Mouse (Mus musculus) stomach, postnatal 0 days (tissue): ENCODE results near the gene 2010003K11Rik. TPM values are rescaled to one million over a fixed set of nuclear protein-coding genes. Genes with fewer than 3 reads are reported as not detected.

Experiments used
- ATAC-seq: fragments of 200-750 bp; cut with Nextera tagmentation; 2 replicates; pipeline ENCODE4 v1.8.0; 2017; ENCODE audit not compliant: low FRiP score, low TSS enrichment
- DNase-seq: peaks from one replicate; pipeline ENCODE4 v3.0.0-alpha.2; 2016; ENCODE audit warnings: low spot score
- H3K27ac ChIP-seq: fragments of 300-500 bp; sonication (generic); replicated peaks from 2 replicates; pipeline ENCODE4 v1.5.1; 2014; ENCODE audit warnings: mild to moderate bottlenecking, control low read depth
- H3K27me3 ChIP-seq: fragments of 300-500 bp; sonication (generic); 2 replicates; pipeline ENCODE4 v1.6.1; 2014; ENCODE audit warnings: low read length; ENCODE audit not compliant: control insufficient read depth, insufficient read depth
- H3K36me3 ChIP-seq: fragments of 300-500 bp; sonication (generic); 2 replicates; pipeline ENCODE4 v1.6.1; 2014; ENCODE audit warnings: low read length, mixed read lengths; ENCODE audit not compliant: control insufficient read depth, insufficient read depth
- H3K4me1 ChIP-seq: fragments of 300-500 bp; sonication (generic); replicated peaks from 2 replicates; pipeline ENCODE4 v1.6.1; 2014; ENCODE audit warnings: antibody characterized with exemption; ENCODE audit not compliant: control insufficient read depth, insufficient read depth
- H3K4me2 ChIP-seq: fragments of 300-500 bp; sonication (generic); replicated peaks from 2 replicates; pipeline ENCODE4 v1.6.1; 2014; ENCODE audit warnings: low read depth, mild to moderate bottlenecking, control low read depth, moderate library complexity
- H3K4me3 ChIP-seq: fragments of 300-500 bp; sonication (generic); 2 replicates; pipeline ENCODE4 v1.5.1; 2014; ENCODE audit warnings: low read depth, low read length, control low read depth
- H3K9ac ChIP-seq: fragments of 300-500 bp; sonication (generic); 2 replicates; pipeline ENCODE4 v1.6.1; 2014; ENCODE audit warnings: mild to moderate bottlenecking, low read length, control low read depth, mixed read lengths
- H3K9me3 ChIP-seq: fragments of 300-500 bp; sonication (generic); 2 replicates; pipeline ENCODE4 v1.6.1; 2016; ENCODE audit warnings: low read length; ENCODE audit not compliant: control insufficient read depth
- CTCF ChIP-seq: IDR thresholded peaks from 2 replicates; pipeline ENCODE4 v1.5.1; 2016; ENCODE audit warnings: antibody characterized with exemption, low read depth, mild to moderate bottlenecking, moderate library complexity
- EP300 ChIP-seq: optimal IDR thresholded peaks from 2 replicates; pipeline ENCODE3; 2016; ENCODE audit warnings: antibody characterized with exemption
- WGBS: fragments of 180-500 bp; shearing (Covaris S2); extraction: QIAGEN DNeasy Blood & Tissue Kit; methylation state at CpG from one replicate; pipeline ENCODE4 v1.1.7; 2014; 5-methylcytosine and 5-hydroxymethylcytosine counted together
- polyA plus RNA-seq: library from polyadenylated mRNA; unstranded; fragments of >200 nt; fragmentation: Nextera tagmentation; extraction: Ambion mirVana; gene quantifications from 2 replicates; pipeline ENCODE4 v1.2.1, GENCODE M21; 2015

The 2010003K11Rik gene
- 0.74 and 1.5 TPM in 2 replicates for polyA plus RNA-seq

GRCm38 (mm10) chr19:4498062-4498933 lies at the start of gene 2010003K11Rik:
Gene 2010003K11Rik, minus strand, starts transcription at chr19:4498583.
- no peaks in the 10 kb centered on the region for H3K36me3 ChIP-seq
- TF ChIP-seq CTCF (no peak), EP300 (no peak)
- ATAC-seq (peak; percentile 14; the same call in 1 of the 2 replicates), DNase-seq (no peak)
- peak within 1 kb of the TSS; percentile 76 for H3K27ac ChIP-seq
- H3K4me1 ChIP-seq = no peaks in the 10 kb centered on the region
- 61% methylated on average over 16 of the region's 16 CpGs for WGBS
- H3K9me3 ChIP-seq = no peaks in the 10 kb centered on the region
- H3K4me2 ChIP-seq = no peak within 1 kb of the TSS
- H3K27me3 ChIP-seq = no peaks in the 10 kb centered on the region
- H3K9ac ChIP-seq = no peak within 1 kb of the TSS
- no peak within 1 kb of the TSS for H3K4me3 ChIP-seq

- ATAC-seq (no peak), DNase-seq (no peak)
- no peaks in the 10 kb centered on the region for H3K4me1 ChIP-seq
- no peaks in the 10 kb centered on the region for H3K9me3 ChIP-seq
- no peak overlapping the region for H3K9ac ChIP-seq
- H3K27me3 ChIP-seq = no peaks in the 10 kb centered on the region
- no peak overlapping the region for H3K4me2 ChIP-seq
- WGBS = 79% methylated on average over 6 of the region's 6 CpGs
- H3K27ac ChIP-seq = no peak overlapping the region
- no peak for TF ChIP-seq EP300
- TF ChIP-seq CTCF = no peak
- no peaks in the 10 kb centered on the region for H3K36me3 ChIP-seq
- no peak overlapping the region for H3K4me3 ChIP-seq
Measured at GRCm38 (mm10) chr19:4547801-4548200, 49.4 kb upstream of the 2010003K11Rik start.

DNA sequence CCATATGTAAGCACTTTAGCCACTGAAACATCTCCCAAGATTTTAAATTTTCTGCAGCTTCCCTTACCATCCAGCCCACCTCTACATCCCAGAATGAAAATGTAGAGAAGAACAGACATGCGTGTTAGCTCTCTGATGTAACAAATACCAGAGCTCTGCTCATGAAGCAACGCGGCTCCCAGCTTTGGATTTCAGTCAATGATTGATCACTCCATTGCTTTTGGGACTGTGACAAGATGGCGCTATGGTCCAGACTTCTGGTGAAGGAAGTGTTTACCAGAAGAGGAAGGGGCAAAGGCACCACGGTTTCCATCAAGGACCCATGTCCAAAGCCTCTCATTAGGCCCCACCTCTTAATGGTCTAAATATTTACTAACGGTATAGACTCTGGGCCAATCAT lies 47.5 kb upstream of the 2010003K11Rik start:
- Histone ChIP-seq H3K36me3 (no peaks in the 10 kb centered on the region), H3K4me3 (no peak overlapping the region), H3K9me3 (no peaks in the 10 kb centered on the region), H3K9ac (no peak overlapping the region), H3K4me1 (no peaks in the 10 kb centered on the region), H3K4me2 (no peak overlapping the region), H3K27me3 (no peaks in the 10 kb centered on the region), H3K27ac (no peak overlapping the region)
- WGBS = 82% methylated on average over 6 of the region's 6 CpGs
- TF ChIP-seq EP300 (no peak), CTCF (no peak)
- ATAC-seq = no peak
- no peak for DNase-seq

GRCm38 (mm10) chr19:4545091-4545490 lies 46.7 kb upstream of the 2010003K11Rik start:
- no peak overlapping the region for H3K4me2 ChIP-seq
- no peaks in the 10 kb centered on the region for H3K9me3 ChIP-seq
- H3K4me3 ChIP-seq = no peak overlapping the region
- no peak for TF ChIP-seq EP300
- TF ChIP-seq CTCF = no peak
- no peaks in the 10 kb centered on the region for H3K27me3 ChIP-seq
- no peak overlapping the region for H3K27ac ChIP-seq
- H3K4me1 ChIP-seq = no peaks in the 10 kb centered on the region
- 78% methylated on average over 4 of the region's 4 CpGs for WGBS
- H3K36me3 ChIP-seq = no peaks in the 10 kb centered on the region
- DNase-seq (no peak), ATAC-seq (no peak)
- H3K9ac ChIP-seq = no peak overlapping the region

DNA sequence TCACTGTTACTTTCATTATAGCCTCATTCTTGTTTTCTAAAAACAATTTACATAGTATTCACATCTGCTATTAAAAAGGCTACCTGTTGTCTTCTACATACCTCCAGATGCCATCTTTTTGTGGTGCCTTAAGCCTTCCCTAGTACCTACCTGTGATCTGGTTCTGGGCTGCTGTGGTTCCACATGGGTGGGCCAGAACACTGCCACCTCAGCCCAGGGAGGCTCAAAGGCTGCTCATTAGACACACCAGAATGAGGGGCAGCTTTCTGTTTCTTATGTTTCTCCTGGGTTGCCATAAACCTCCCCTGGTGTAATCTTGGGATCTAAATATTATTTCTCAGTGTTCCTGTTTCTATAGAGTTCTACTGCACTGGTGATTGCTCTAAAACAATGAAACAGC lies 43.7 kb upstream of the 2010003K11Rik start:
- no peak for ATAC-seq
- Histone ChIP-seq H3K4me2 (no peak overlapping the region), H3K4me1 (no peaks in the 10 kb centered on the region), H3K9ac (no peak overlapping the region), H3K27ac (no peak overlapping the region), H3K4me3 (no peak overlapping the region), H3K9me3 (no peaks in the 10 kb centered on the region), H3K27me3 (no peaks in the 10 kb centered on the region), H3K36me3 (no peaks in the 10 kb centered on the region)
- DNase-seq = no peak
- TF ChIP-seq CTCF = no peak
- TF ChIP-seq EP300 = no peak

DNA sequence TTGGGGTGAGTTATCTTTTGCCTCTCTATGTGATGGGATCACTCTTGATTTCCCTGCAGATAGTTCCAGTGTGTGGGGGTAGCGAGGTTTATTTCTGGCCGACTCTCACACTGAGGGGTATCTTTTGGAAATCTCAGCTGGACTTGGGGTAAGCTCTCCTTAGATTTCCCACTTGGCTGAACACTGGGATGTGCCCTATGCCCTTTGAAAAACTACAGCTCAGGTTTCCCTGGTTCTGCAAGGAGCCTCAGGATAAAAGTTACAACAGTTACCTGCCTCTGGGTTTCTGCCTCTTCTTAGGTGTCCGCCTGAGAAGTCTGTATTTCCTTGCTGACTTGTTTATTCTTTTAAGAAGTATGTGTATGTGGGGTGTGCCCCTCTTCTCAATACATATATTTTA lies 42.6 kb upstream of the 2010003K11Rik start:
- Histone ChIP-seq H3K9me3 (no peaks in the 10 kb centered on the region), H3K36me3 (no peaks in the 10 kb centered on the region), H3K27me3 (no peaks in the 10 kb centered on the region), H3K4me1 (no peaks in the 10 kb centered on the region), H3K27ac (no peak overlapping the region), H3K4me3 (no peak overlapping the region), H3K9ac (no peak overlapping the region), H3K4me2 (no peak overlapping the region)
- 93% methylated on average over 3 of the region's 3 CpGs for WGBS
- ATAC-seq (no peak), DNase-seq (no peak)
- no peak for TF ChIP-seq CTCF
